Mouse (Mus musculus): Measurements from ENCODE around the gene Nfyc.

- TF ChIP-seq CTCF (IDR thresholded peaks at IDR 0.05; ENCODE audit: low read depth) (no peak), EP300 (IDR thresholded peaks at IDR 0.05; ENCODE audit: low read depth) (no peak)
Measured at GRCm38 (mm10) chr4:120755801-120756200, 75.6 kb downstream of the Nfyc start.

All from heart, postnatal 0 days (tissue).